Comparison of ENCODE assay signal across 9 mouse cellular contexts in genomic region chr11:46308271-46308974, GRCm38 (mm10). TPM values are rescaled to one million over a fixed set of nuclear protein-coding genes. Genes with fewer than 3 reads are reported as not detected.
DNase-seq lines count a peak whose midpoint lies in the region; ATAC-seq lines count a peak whose summit lies in the region.
"Had no signal": no experiment of that assay in that cellular context is flagged by ENCODE, and none has a peak within 500 bp of the region (broad histone marks: within the 10 kb centered on the region; RNA-seq: fewer than 3 reads in every experiment).

No protein-coding gene starts in this region.

- peak; percentile 42 for DNase-seq in cerebellum, adult 9-11 months
- DNase-seq in cerebellum, adult 8-10 months: no peak
- peak; percentile 35 for DNase-seq in thymus, postnatal 14 days
- DNase-seq in thymus, postnatal 4 days: no peak
- DNase-seq in induced T-regulatory cell, adult 2 months (ENCODE audit: low read depth): peak; percentile 94
- DNase-seq in thymus, postnatal 36 days: peak; percentile 13 to 22
- DNase-seq in c-Kit-positive CD71-positive TER-119-positive erythroid progenitor cells, embryonic 14.5 days (ENCODE audit: low spot score): no peak
- DNase-seq: layer of hippocampus, postnatal 36 days had no signal

- no peak for ATAC-seq in erythroid progenitor cell, adult 5-6 weeks (replicated peaks; ENCODE audit: low FRiP score, poor library complexity, severe bottlenecking)

RNA-seq across cellular contexts. Expression of gene Cyfip2, which starts 4.2 kb away (rescaled TPM):
- total RNA-seq in erythroid progenitor cell, adult 5-6 weeks (2015; ENCODE audit: low replicate concordance): 42.9 and 56.6 TPM in 2 replicates
- 13.5 and 14.4 TPM in 2 replicates for total RNA-seq in erythroid progenitor cell, adult 5-6 weeks (2017; ENCODE audit: low replicate concordance)

Comparison
In these comparisons a context has a peak if more than half of its experiments do, and no peak if none do; other contexts are left out.
1. DNase-seq: peak in cerebellum, adult 9-11 months (single experiment), thymus, postnatal 14 days (single experiment), induced T-regulatory cell, adult 2 months (single experiment) and thymus, postnatal 36 days (2 of 2); none in cerebellum, adult 8-10 months (single experiment), thymus, postnatal 4 days (single experiment) and c-Kit-positive CD71-positive TER-119-positive erythroid progenitor cells, embryonic 14.5 days (single experiment).